Mouse (Mus musculus) lung, adult 2 months (tissue): ENCODE data around the gene Spty2d1.

Source experiments
- CTCF ChIP-seq: fragments of 200-500 bp; IDR thresholded peaks from 2 replicates; pipeline ENCODE4 v1.5.1; 2011; ENCODE audit warnings: mild to moderate bottlenecking, low read length, control low read depth; ENCODE audit not compliant: insufficient read depth
- POLR2A ChIP-seq: fragments of 200-500 bp; IDR thresholded peaks from 2 replicates; pipeline ENCODE4 v1.6.1; 2011; ENCODE audit warnings: low read depth, mild to moderate bottlenecking, control low read depth, low read length, borderline replicate concordance; ENCODE audit errors: extremely low read depth

- TF ChIP-seq CTCF (no peak), POLR2A (no peak)
These were observed 6.6 kb upstream of the Spty2d1 start for GRCm38 (mm10) chr7:47014564-47015389.
